Mouse (Mus musculus) intestine, postnatal 0 days (tissue): ENCODE results near the gene Plpp4. TPM values are rescaled to one million over a fixed set of nuclear protein-coding genes. Genes with fewer than 3 reads are reported as not detected.

Experiments
- ATAC-seq: fragments of 200-750 bp; cut with Nextera tagmentation; 2 replicates; pipeline ENCODE4 v1.8.0; 2017; ENCODE audit warnings: mild to moderate bottlenecking, moderate TSS enrichment, moderate library complexity
- H3K27ac ChIP-seq: fragments of 300-500 bp; sonication (generic); 2 replicates; pipeline ENCODE4 v1.5.1; 2014; ENCODE audit warnings: mild to moderate bottlenecking, low read depth, low read length, moderate library complexity
- H3K27me3 ChIP-seq: fragments of 300-500 bp; sonication (generic); replicated peaks from 2 replicates; pipeline ENCODE4 v1.6.1; 2014; ENCODE audit warnings: low read length, mixed read lengths; ENCODE audit not compliant: control insufficient read depth, insufficient read depth
- H3K36me3 ChIP-seq: fragments of 300-500 bp; sonication (generic); 2 replicates; pipeline ENCODE4 v1.6.1; 2014; ENCODE audit warnings: mild to moderate bottlenecking, moderate library complexity; ENCODE audit not compliant: control insufficient read depth, insufficient read depth
- H3K4me1 ChIP-seq: fragments of 300-500 bp; sonication (generic); replicated peaks from 2 replicates; pipeline ENCODE4 v1.6.1; 2014; ENCODE audit warnings: antibody characterized with exemption, low read length, mixed read lengths; ENCODE audit not compliant: control insufficient read depth, insufficient read depth
- H3K4me2 ChIP-seq: fragments of 300-500 bp; sonication (generic); replicated peaks from 2 replicates; pipeline ENCODE4 v1.6.1; 2014; ENCODE audit warnings: low read depth, mild to moderate bottlenecking, moderate library complexity
- H3K4me3 ChIP-seq: fragments of 300-500 bp; sonication (generic); 2 replicates; pipeline ENCODE4 v1.5.1; 2014; ENCODE audit warnings: low read depth, low read length
- H3K9ac ChIP-seq: fragments of 300-500 bp; sonication (generic); 2 replicates; pipeline ENCODE4 v1.6.1; 2014; ENCODE audit warnings: mild to moderate bottlenecking, low read depth, low read length
- H3K9me3 ChIP-seq: fragments of 300-500 bp; sonication (generic); 2 replicates; pipeline ENCODE4 v1.6.1; 2016; ENCODE audit warnings: mixed run types; ENCODE audit not compliant: control insufficient read depth
- CTCF ChIP-seq: sonication (generic); IDR thresholded peaks from 2 replicates; pipeline ENCODE4 v1.5.1; 2016; ENCODE audit warnings: low read depth, mild to moderate bottlenecking, control low read depth, antibody characterized with exemption, moderate library complexity
- WGBS: fragments of 180-500 bp; shearing (Covaris S2); extraction: QIAGEN DNeasy Blood & Tissue Kit; methylation state at CpG from one replicate; pipeline ENCODE4 v1.1.7; 2014; 5-methylcytosine and 5-hydroxymethylcytosine counted together
- polyA plus RNA-seq: library from polyadenylated mRNA; unstranded; fragments of >200 nt; fragmentation: Nextera tagmentation; extraction: Ambion mirVana; gene quantifications from 2 replicates; pipeline ENCODE4 v1.2.1, GENCODE M21; 2015

Plpp4 gene
- polyA plus RNA-seq, 1 experiment from 2014 or later, result 0.21 TPM

- H3K27ac ChIP-seq, result no peak overlapping the region
- WGBS, result 74% methylated on average over 6 of the region's 6 CpGs
- H3K27me3 ChIP-seq, result peaks cover 26% of the 10 kb centered on the region
- H3K9me3 ChIP-seq, result no peaks in the 10 kb centered on the region
- H3K4me3 ChIP-seq, result no peak overlapping the region
- no peak overlapping the region for H3K9ac ChIP-seq
- H3K4me1 ChIP-seq, result no peaks in the 10 kb centered on the region
- no peak overlapping the region for H3K4me2 ChIP-seq
- no peak for TF ChIP-seq CTCF
- ATAC-seq, result no peak
- H3K36me3 ChIP-seq, result no peaks in the 10 kb centered on the region
These were observed 2.4 kb downstream of the Plpp4 start for GRCm38 (mm10) chr7:129259195-129259594.

- Histone ChIP-seq H3K27ac (no peak overlapping the region), H3K27me3 (no peaks in the 10 kb centered on the region), H3K4me3 (no peak overlapping the region), H3K9me3 (no peaks in the 10 kb centered on the region), H3K4me2 (no peak overlapping the region), H3K9ac (no peak overlapping the region), H3K4me1 (no peaks in the 10 kb centered on the region), H3K36me3 (no peaks in the 10 kb centered on the region)
- no peak for ATAC-seq
- WGBS, result 93% methylated on average over 4 of the region's 4 CpGs
- no peak for TF ChIP-seq CTCF
These were observed 17.0 kb downstream of the Plpp4 start for GRCm38 (mm10) chr7:129273867-129274266.

- 0 out of 2 replicates have a peak, but pooled peaks cover 5% of the 10 kb centered on the region for H3K4me1 ChIP-seq
- no peak overlapping the region for H3K9ac ChIP-seq
- no peaks in the 10 kb centered on the region for H3K36me3 ChIP-seq
- ATAC-seq, result no peak
- TF ChIP-seq CTCF, result no peak
- H3K27ac ChIP-seq, result no peak overlapping the region
- H3K4me3 ChIP-seq, result no peak overlapping the region
- H3K4me2 ChIP-seq, result no peak overlapping the region
- no peaks in the 10 kb centered on the region for H3K9me3 ChIP-seq
- 93% methylated on average over 5 of the region's 5 CpGs for WGBS
- no peaks in the 10 kb centered on the region for H3K27me3 ChIP-seq
These were observed 17.9 kb downstream of the Plpp4 start for GRCm38 (mm10) chr7:129274726-129275125.

- ATAC-seq, result no peak
- 87% methylated on average over 5 of the region's 5 CpGs for WGBS
These were observed 20.9 kb downstream of the Plpp4 start for GRCm38 (mm10) chr7:129277751-129278150.

GRCm38 (mm10) chr7:129278801-129279200 is 22.0 kb downstream of the Plpp4 start:
- Histone ChIP-seq H3K4me1 (0 out of 2 replicates have a peak, but pooled peaks cover 5% of the 10 kb centered on the region), H3K4me3 (no peak overlapping the region), H3K9me3 (no peaks in the 10 kb centered on the region), H3K36me3 (no peaks in the 10 kb centered on the region), H3K27ac (no peak overlapping the region), H3K9ac (no peak overlapping the region), H3K27me3 (no peaks in the 10 kb centered on the region), H3K4me2 (no peak overlapping the region)
- TF ChIP-seq CTCF, result no peak
- 86% methylated on average over 4 of the region's 4 CpGs for WGBS
- ATAC-seq, result no peak

More at GRCm38 (mm10) chr7:129277751-129278150, 20.9 kb downstream of the Plpp4 start:
- Histone ChIP-seq H3K27me3 (no peaks in the 10 kb centered on the region), H3K4me1 (0 out of 2 replicates have a peak, but pooled peaks cover 5% of the 10 kb centered on the region), H3K36me3 (no peaks in the 10 kb centered on the region), H3K9ac (no peak overlapping the region), H3K4me2 (no peak overlapping the region), H3K4me3 (no peak overlapping the region), H3K27ac (no peak overlapping the region), H3K9me3 (no peaks in the 10 kb centered on the region)
- TF ChIP-seq CTCF, result no peak

- Histone ChIP-seq H3K4me1 (0 out of 2 replicates have a peak, but pooled peaks cover 5% of the 10 kb centered on the region), H3K4me3 (no peak overlapping the region), H3K27me3 (no peaks in the 10 kb centered on the region), H3K36me3 (no peaks in the 10 kb centered on the region), H3K9ac (no peak overlapping the region), H3K4me2 (no peak overlapping the region), H3K9me3 (no peaks in the 10 kb centered on the region), H3K27ac (no peak overlapping the region)
- ATAC-seq, result peak; percentile 86
- TF ChIP-seq CTCF, result no peak
- 58% methylated on average over 4 of the region's 4 CpGs for WGBS
These were observed 22.4 kb downstream of the Plpp4 start for GRCm38 (mm10) chr7:129279261-129279660.

GRCm38 (mm10) chr7:129281966-129282365 is 25.1 kb downstream of the Plpp4 start:
- no peak for ATAC-seq
- Histone ChIP-seq H3K9me3 (no peaks in the 10 kb centered on the region), H3K4me2 (no peak overlapping the region), H3K4me3 (no peak overlapping the region), H3K4me1 (peaks cover 11% of the 10 kb centered on the region), H3K27me3 (no peaks in the 10 kb centered on the region), H3K36me3 (no peaks in the 10 kb centered on the region), H3K9ac (no peak overlapping the region), H3K27ac (no peak overlapping the region)
- TF ChIP-seq CTCF, result no peak
- WGBS, result 87% methylated on average over 4 of the region's 4 CpGs
